Mouse (Mus musculus) midbrain, embryonic 14.5 days (tissue): ENCODE results near the gene Dnajc11. TPM values are rescaled to one million over a fixed set of nuclear protein-coding genes. Genes with fewer than 3 reads are reported as not detected.

Source experiments
- ATAC-seq: fragments of 200-750 bp; cut with Nextera tagmentation; 2 replicates; pipeline ENCODE4 v1.8.0; 2017; ENCODE audit warnings: moderate number of reproducible peaks, moderate library complexity; ENCODE audit not compliant: low FRiP score, low TSS enrichment
- DNase-seq: peaks from one replicate; pipeline ENCODE4 v3.0.0-alpha.2; 2015
- H3K27ac ChIP-seq: fragments of 300-500 bp; sonication (generic); replicated peaks from 2 replicates; pipeline ENCODE4 v1.5.1; 2014; ENCODE audit warnings: mild to moderate bottlenecking, low read depth, low read length, moderate library complexity
- H3K27me3 ChIP-seq: fragments of 300-500 bp; sonication (generic); 2 replicates; pipeline ENCODE4 v1.6.1; 2014; ENCODE audit warnings: low read length, control low read depth, mixed read lengths; ENCODE audit not compliant: control insufficient read depth, insufficient read depth
- H3K36me3 ChIP-seq: fragments of 300-500 bp; sonication (generic); 2 replicates; pipeline ENCODE4 v1.6.1; 2014; ENCODE audit warnings: low read length, control low read depth; ENCODE audit not compliant: control insufficient read depth, insufficient read depth
- H3K4me1 ChIP-seq: fragments of 300-500 bp; sonication (generic); 2 replicates; pipeline ENCODE4 v1.6.1; 2014; ENCODE audit warnings: mild to moderate bottlenecking, antibody characterized with exemption, low read length, control low read depth; ENCODE audit not compliant: control insufficient read depth, insufficient read depth
- H3K4me2 ChIP-seq: fragments of 300-500 bp; sonication (generic); 2 replicates; pipeline ENCODE4 v1.6.1; 2014; ENCODE audit warnings: mild to moderate bottlenecking, low read length, moderate library complexity
- H3K4me3 ChIP-seq: fragments of 300-500 bp; sonication (generic); replicated peaks from 2 replicates; pipeline ENCODE4 v1.5.1; 2014; ENCODE audit warnings: low read depth, low read length
- H3K9ac ChIP-seq: fragments of 300-500 bp; sonication (generic); replicated peaks from 2 replicates; pipeline ENCODE4 v1.6.1; 2014; ENCODE audit warnings: mild to moderate bottlenecking, low read length, moderate library complexity
- H3K9me3 ChIP-seq: fragments of 300-500 bp; sonication (generic); 2 replicates; pipeline ENCODE4 v1.6.1; 2016; ENCODE audit warnings: low read length, control low read depth, mixed read lengths; ENCODE audit not compliant: control insufficient read depth
- WGBS: fragments of 180-500 bp; shearing (Covaris S2); extraction: QIAGEN DNeasy Blood & Tissue Kit; methylation state at CpG from one replicate; pipeline ENCODE4 v1.1.7; 2014; 5-methylcytosine and 5-hydroxymethylcytosine counted together
- polyA plus RNA-seq: library from polyadenylated mRNA; unstranded; fragments of >200 nt; fragmentation: Nextera tagmentation; extraction: Ambion mirVana; gene quantifications from 2 replicates; pipeline ENCODE4 v1.2.1, GENCODE M21; 2014

The Dnajc11 gene
- polyA plus RNA-seq, 1 experiment from 2014 or later = 75.2 TPM

- H3K9me3 ChIP-seq = no peaks in the 10 kb centered on the region
- H3K36me3 ChIP-seq = peaks cover 37% of the 10 kb centered on the region
- DNase-seq = no peak
- H3K4me1 ChIP-seq = peaks cover 7% of the 10 kb centered on the region
- H3K4me2 ChIP-seq = peak overlapping the region; percentile 81
- ATAC-seq = no peak
- peak overlapping the region; percentile 71 for H3K4me3 ChIP-seq
- no peaks in the 10 kb centered on the region for H3K27me3 ChIP-seq
- peak overlapping the region; percentile 94 for H3K9ac ChIP-seq
- WGBS = 27% methylated on average over 10 of the region's 10 CpGs
- peak overlapping the region; percentile 79; the same call in 1 of the 2 replicates for H3K27ac ChIP-seq
Observed at GRCm38 (mm10) chr4:151988014-151988341, 54.5 kb downstream of the Dnajc11 start.

GRCm38 (mm10) chr4:151988342-151989109, 55.0 kb downstream of the Dnajc11 start, which contains the start of gene Thap3:
TSS of gene Thap3 (minus strand) at chr4:151988997.
- Histone ChIP-seq H3K4me1 (peaks cover 7% of the 10 kb centered on the region), H3K36me3 (peaks cover 38% of the 10 kb centered on the region), H3K27me3 (no peaks in the 10 kb centered on the region), H3K4me3 (peak within 1 kb of the TSS; percentile 71), H3K9ac (peak within 1 kb of the TSS; percentile 94), H3K27ac (peak within 1 kb of the TSS; percentile 79), H3K4me2 (peak within 1 kb of the TSS; percentile 81), H3K9me3 (no peaks in the 10 kb centered on the region)
- ATAC-seq (peak; percentile 81), DNase-seq (peak; percentile 88)
- under 1% methylated on average over 54 of the region's 54 CpGs for WGBS

DNA sequence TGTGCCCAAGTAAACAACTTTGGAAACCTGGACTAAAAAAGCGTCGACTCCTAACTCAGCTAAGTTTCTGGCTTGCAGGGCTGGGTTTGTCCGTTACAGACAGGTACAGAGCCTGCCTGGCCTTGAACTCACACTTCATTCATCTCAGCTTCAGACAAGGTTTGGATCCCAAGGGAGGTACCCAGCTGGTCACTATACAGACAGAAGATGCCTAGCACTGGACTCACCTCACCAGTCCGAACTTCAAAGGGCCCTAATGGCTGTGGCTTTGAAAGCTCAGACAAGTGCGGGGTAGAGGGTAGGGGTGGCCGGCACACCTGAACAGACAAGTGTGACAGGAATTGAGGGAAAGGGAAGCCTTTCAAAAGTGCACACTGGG, 55.6 kb downstream of the Dnajc11 start:
- H3K9ac ChIP-seq = peak overlapping the region; percentile 94; the same call in 1 of the 2 replicates
- DNase-seq (no peak), ATAC-seq (no peak)
- 33% methylated on average over 6 of the region's 6 CpGs for WGBS
- peak overlapping the region; percentile 71 for H3K4me3 ChIP-seq
- H3K27ac ChIP-seq = 0 out of 2 replicates have a peak overlapping the region, but pooled peaks have one; percentile 79
- H3K4me1 ChIP-seq = peaks cover 11% of the 10 kb centered on the region
- H3K27me3 ChIP-seq = no peaks in the 10 kb centered on the region
- H3K36me3 ChIP-seq = peaks cover 38% of the 10 kb centered on the region
- H3K9me3 ChIP-seq = no peaks in the 10 kb centered on the region
- H3K4me2 ChIP-seq = peak overlapping the region; percentile 81

GRCm38 (mm10) chr4:151992091-151992490, 58.6 kb downstream of the Dnajc11 start:
- peaks cover 16% of the 10 kb centered on the region for H3K4me1 ChIP-seq
- no peaks in the 10 kb centered on the region for H3K27me3 ChIP-seq
- ATAC-seq = no peak
- no peak overlapping the region for H3K4me2 ChIP-seq
- no peak overlapping the region for H3K9ac ChIP-seq
- peaks cover 38% of the 10 kb centered on the region for H3K36me3 ChIP-seq
- H3K9me3 ChIP-seq = no peaks in the 10 kb centered on the region
- H3K4me3 ChIP-seq = no peak overlapping the region
- DNase-seq = no peak
- 92% methylated on average over 9 of the region's 9 CpGs for WGBS
- H3K27ac ChIP-seq = no peak overlapping the region

GRCm38 (mm10) chr4:151993035-151993434, 59.5 kb downstream of the Dnajc11 start:
- no peak overlapping the region for H3K4me2 ChIP-seq
- 88% methylated on average over 6 of the region's 6 CpGs for WGBS
- no peaks in the 10 kb centered on the region for H3K9me3 ChIP-seq
- H3K9ac ChIP-seq = no peak overlapping the region
- DNase-seq (no peak), ATAC-seq (no peak)
- H3K27me3 ChIP-seq = no peaks in the 10 kb centered on the region
- H3K36me3 ChIP-seq = peaks cover 38% of the 10 kb centered on the region
- no peak overlapping the region for H3K4me3 ChIP-seq
- peaks cover 9% of the 10 kb centered on the region for H3K4me1 ChIP-seq
- no peak overlapping the region for H3K27ac ChIP-seq

GRCm38 (mm10) chr4:151994228-151995171, 61.0 kb downstream of the Dnajc11 start:
- no peaks in the 10 kb centered on the region for H3K9me3 ChIP-seq
- H3K9ac ChIP-seq = peak overlapping the region; percentile 84
- peaks cover 38% of the 10 kb centered on the region for H3K36me3 ChIP-seq
- no peaks in the 10 kb centered on the region for H3K27me3 ChIP-seq
- DNase-seq = peak; percentile 70
- H3K4me3 ChIP-seq = peak overlapping the region; percentile 83
- H3K27ac ChIP-seq = peak overlapping the region; percentile 63; the same call in 1 of the 2 replicates
- under 1% methylated on average over 60 of the region's 61 CpGs for WGBS
- no peak for ATAC-seq
- H3K4me2 ChIP-seq = peak overlapping the region; percentile 91
- peaks cover 9% of the 10 kb centered on the region for H3K4me1 ChIP-seq

- Histone ChIP-seq H3K9ac (peak overlapping the region; percentile 84), H3K27me3 (no peaks in the 10 kb centered on the region), H3K9me3 (no peaks in the 10 kb centered on the region), H3K27ac (peak overlapping the region; percentile 63), H3K4me1 (peaks cover 9% of the 10 kb centered on the region), H3K4me2 (peak overlapping the region; percentile 91), H3K4me3 (peak overlapping the region; percentile 83), H3K36me3 (peaks cover 28% of the 10 kb centered on the region)
- ATAC-seq (peak; percentile 57), DNase-seq (peak; percentile 54)
- 0% methylated on average over 87 of the region's 111 CpGs for WGBS
Observed at GRCm38 (mm10) chr4:151995371-151996172, 62.1 kb downstream of the Dnajc11 start.
